Mouse (Mus musculus) embryonic fibroblast, embryonic 13.5 days (primary cell): Measurements from ENCODE around the gene Cracr2b.

Experiments
- CTCF ChIP-seq: IDR thresholded peaks from 2 replicates; pipeline ENCODE4 v1.5.1; 2011; ENCODE audit warnings: mild to moderate bottlenecking, control low read depth, low read length, moderate library complexity, borderline replicate concordance; ENCODE audit not compliant: insufficient read depth
- POLR2A ChIP-seq: IDR thresholded peaks from 2 replicates; pipeline ENCODE4 v1.6.1; 2011; ENCODE audit warnings: low read depth, mild to moderate bottlenecking, control low read depth, low read length, moderate library complexity

GRCm38 (mm10) chr7:141508160-141508559 is 47.3 kb downstream of the Cracr2b start:
- TF ChIP-seq POLR2A (no peak), CTCF (no peak)
